Mouse (Mus musculus): ENCODE data around the gene Ror1. TPM values are rescaled to one million over a fixed set of nuclear protein-coding genes. Genes with fewer than 3 reads are reported as not detected.

The Ror1 gene
- polyA plus RNA-seq, 1 experiment = 0.12 TPM

DNA sequence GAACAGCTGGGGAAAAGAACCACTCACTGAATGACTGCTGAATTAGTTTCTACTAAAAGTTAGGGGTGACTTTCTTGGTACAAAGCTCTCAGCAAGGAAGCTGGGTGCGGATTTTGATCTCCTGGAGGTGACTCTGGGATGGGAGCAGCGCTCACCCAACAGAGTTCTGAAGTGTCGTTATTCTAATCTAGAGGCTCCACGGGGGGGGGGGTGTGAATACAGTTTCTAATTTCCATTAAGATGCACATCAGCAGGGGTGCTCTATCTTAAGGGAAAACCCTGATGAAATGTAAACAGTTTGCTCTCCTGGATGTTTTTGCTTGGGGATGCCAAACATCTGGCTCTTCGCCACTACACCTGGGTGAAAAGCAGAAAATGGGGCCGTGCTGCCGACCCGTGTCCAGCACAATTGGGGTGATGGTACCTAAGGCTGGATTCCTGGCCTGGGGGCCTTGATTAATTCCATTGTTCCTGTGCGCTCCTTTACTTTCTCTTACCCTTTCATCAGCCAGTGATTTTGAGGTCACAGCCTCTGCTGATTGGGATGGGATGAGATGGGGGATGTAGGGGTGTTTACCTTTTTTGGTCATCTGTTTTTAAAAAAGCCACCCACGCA lies 1.9 kb downstream of the Ror1 start:
- Histone ChIP-seq H3K27ac (ENCODE audit: control insufficient read depth, insufficient read depth, low read depth, low read length) (no peak overlapping the region), H3K4me1 (ENCODE audit: control insufficient read depth, insufficient read depth, low read length) (peaks cover 19% of the 10 kb centered on the region), H3K36me3 (ENCODE audit: control insufficient read depth, insufficient read depth, low read length) (no peaks in the 10 kb centered on the region), H3K4me3 (ENCODE audit: control insufficient read depth, low read depth, low read length) (no peak overlapping the region), H3K27me3 (ENCODE audit: control insufficient read depth, insufficient read depth, low read length) (no peaks in the 10 kb centered on the region)
- TF ChIP-seq CTCF (IDR thresholded peaks at IDR 0.05; ENCODE audit: control insufficient read depth, insufficient read depth, insufficient replicate concordance, low read depth, low read length) = no peak
- TF ChIP-seq POLR2A (IDR thresholded peaks at IDR 0.05; ENCODE audit: control insufficient read depth, low read depth, low read length) = no peak

DNA sequence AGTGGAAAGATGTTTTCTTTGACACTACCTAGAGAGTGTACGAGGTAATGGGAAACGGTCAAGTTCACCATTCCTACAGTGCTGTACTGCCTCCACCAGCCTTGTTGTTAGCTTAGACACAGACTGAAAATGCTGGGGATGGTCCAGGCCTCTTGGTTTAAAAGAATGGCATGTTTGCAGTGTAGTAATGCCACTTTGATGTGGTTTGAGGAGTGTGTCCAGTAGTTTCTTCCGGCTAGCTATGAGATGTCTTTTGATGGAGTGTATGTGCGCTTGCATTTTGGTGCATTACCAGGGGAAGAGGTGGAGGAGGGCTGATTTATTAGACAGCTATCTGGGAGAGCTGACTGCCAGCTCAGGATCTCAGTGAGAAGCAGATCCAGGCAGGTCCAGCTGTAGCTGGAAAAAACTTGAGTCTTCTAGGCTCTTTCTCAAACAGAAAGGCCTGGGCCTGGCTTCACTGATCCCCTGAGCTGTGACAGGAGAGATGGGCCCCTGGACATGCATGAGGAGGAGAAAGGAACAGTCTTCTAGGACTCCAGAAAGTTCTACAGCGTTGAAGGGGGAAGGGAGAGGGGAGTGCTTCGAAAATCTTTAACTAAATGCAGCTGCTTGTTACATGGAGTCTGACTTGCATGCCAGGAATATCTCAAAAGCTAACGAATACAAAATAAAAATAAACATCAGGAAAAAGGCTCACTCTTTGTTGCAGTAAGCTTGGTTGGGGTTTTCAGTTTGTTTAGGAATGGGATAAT lies 5.7 kb downstream of the Ror1 start:
- H3K27ac ChIP-seq (ENCODE audit: control insufficient read depth, insufficient read depth, low read depth, low read length) = no peak overlapping the region
- TF ChIP-seq POLR2A (IDR thresholded peaks at IDR 0.05; ENCODE audit: control insufficient read depth, low read depth, low read length) (no peak), CTCF (IDR thresholded peaks at IDR 0.05; ENCODE audit: control insufficient read depth, insufficient read depth, insufficient replicate concordance, low read depth, low read length) (no peak)
- peaks cover 12% of the 10 kb centered on the region for H3K4me1 ChIP-seq (ENCODE audit: control insufficient read depth, insufficient read depth, low read length)
- no peaks in the 10 kb centered on the region for H3K36me3 ChIP-seq (ENCODE audit: control insufficient read depth, insufficient read depth, low read length)
- H3K4me3 ChIP-seq (ENCODE audit: control insufficient read depth, low read depth, low read length) = no peak overlapping the region
- H3K27me3 ChIP-seq (ENCODE audit: control insufficient read depth, insufficient read depth, low read length) = no peaks in the 10 kb centered on the region

DNA sequence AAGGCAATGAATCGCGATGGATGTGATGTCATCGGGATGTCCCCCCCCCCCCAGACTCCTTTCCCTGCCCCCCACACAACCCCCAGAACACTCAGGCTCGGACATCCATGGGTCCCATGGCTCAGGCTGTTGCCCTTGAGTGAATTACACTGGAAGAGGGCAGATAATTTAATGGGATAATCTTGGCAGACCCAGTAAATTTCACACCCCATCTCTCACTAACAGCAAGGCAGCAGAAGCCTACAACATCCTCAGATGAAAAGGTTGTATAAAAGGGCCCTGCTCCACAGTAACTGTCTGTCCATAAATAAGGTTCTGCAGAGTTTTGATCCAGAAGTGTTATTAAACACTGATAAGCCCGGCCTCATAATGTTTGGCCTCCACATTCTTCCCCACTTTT lies 6.3 kb downstream of the Ror1 start:
- H3K27ac ChIP-seq (ENCODE audit: control insufficient read depth, insufficient read depth, low read depth, low read length) = no peak overlapping the region
- no peaks in the 10 kb centered on the region for H3K36me3 ChIP-seq (ENCODE audit: control insufficient read depth, insufficient read depth, low read length)
- TF ChIP-seq CTCF (IDR thresholded peaks at IDR 0.05; ENCODE audit: control insufficient read depth, insufficient read depth, insufficient replicate concordance, low read depth, low read length) = no peak
- TF ChIP-seq POLR2A (IDR thresholded peaks at IDR 0.05; ENCODE audit: control insufficient read depth, low read depth, low read length) = no peak
- H3K4me3 ChIP-seq (ENCODE audit: control insufficient read depth, low read depth, low read length) = no peak overlapping the region
- no peaks in the 10 kb centered on the region for H3K27me3 ChIP-seq (ENCODE audit: control insufficient read depth, insufficient read depth, low read length)
- H3K4me1 ChIP-seq (ENCODE audit: control insufficient read depth, insufficient read depth, low read length) = peaks cover 6% of the 10 kb centered on the region

DNA sequence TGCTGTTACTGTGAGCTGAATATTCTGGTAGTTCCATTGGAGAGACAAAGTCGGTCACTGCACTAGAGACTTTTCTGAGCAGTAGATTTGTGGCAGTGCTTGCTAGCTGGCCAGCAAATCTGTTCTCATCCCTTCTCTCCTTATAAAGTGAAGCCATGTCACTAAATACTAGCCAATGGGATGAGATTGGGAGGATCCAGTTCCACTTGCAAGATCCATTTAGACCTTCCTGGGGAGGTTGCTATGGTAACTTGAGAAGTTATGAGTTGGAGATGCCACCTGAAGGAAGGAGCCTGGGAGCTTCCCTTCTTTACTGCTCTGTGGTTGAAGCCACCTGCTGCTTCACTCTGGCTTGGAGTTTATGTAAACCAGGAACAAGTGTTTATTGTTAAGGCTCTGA lies 8.7 kb downstream of the Ror1 start:
- no peak overlapping the region for H3K27ac ChIP-seq (ENCODE audit: control insufficient read depth, insufficient read depth, low read depth, low read length)
- no peaks in the 10 kb centered on the region for H3K4me1 ChIP-seq (ENCODE audit: control insufficient read depth, insufficient read depth, low read length)
- H3K36me3 ChIP-seq (ENCODE audit: control insufficient read depth, insufficient read depth, low read length) = no peaks in the 10 kb centered on the region

DNA sequence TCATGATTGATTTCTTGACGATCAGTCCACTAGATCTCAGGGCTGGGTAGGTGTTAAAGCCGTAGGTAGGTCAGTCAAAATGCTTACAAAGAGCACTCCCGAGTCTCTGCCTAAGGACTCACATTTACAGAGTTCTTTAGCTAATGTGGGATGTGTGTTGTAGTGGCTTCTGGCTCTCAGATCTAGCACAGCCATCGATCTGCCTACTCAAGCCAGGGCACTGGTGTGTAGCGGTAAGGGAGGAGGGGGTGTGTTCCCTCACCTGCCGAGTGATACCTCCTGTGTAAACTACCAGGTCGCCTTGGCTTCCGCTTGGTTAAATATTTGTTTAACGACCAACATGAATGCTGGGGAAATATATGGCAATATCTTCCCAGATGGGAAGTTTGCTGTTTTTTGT lies 12.0 kb downstream of the Ror1 start:
- Histone ChIP-seq H3K36me3 (ENCODE audit: control insufficient read depth, insufficient read depth, low read length) (no peaks in the 10 kb centered on the region), H3K27ac (ENCODE audit: control insufficient read depth, insufficient read depth, low read depth, low read length) (no peak overlapping the region), H3K4me1 (ENCODE audit: control insufficient read depth, insufficient read depth, low read length) (no peaks in the 10 kb centered on the region), H3K4me3 (ENCODE audit: control insufficient read depth, low read depth, low read length) (no peak overlapping the region), H3K27me3 (ENCODE audit: control insufficient read depth, insufficient read depth, low read length) (no peaks in the 10 kb centered on the region)
- no peak for TF ChIP-seq POLR2A (IDR thresholded peaks at IDR 0.05; ENCODE audit: control insufficient read depth, low read depth, low read length)
- TF ChIP-seq CTCF (IDR thresholded peaks at IDR 0.05; ENCODE audit: control insufficient read depth, insufficient read depth, insufficient replicate concordance, low read depth, low read length) = no peak

More for the DNA sequence above, 8.7 kb downstream of the Ror1 start:
- TF ChIP-seq POLR2A (IDR thresholded peaks at IDR 0.05; ENCODE audit: control insufficient read depth, low read depth, low read length) (no peak), CTCF (IDR thresholded peaks at IDR 0.05; ENCODE audit: control insufficient read depth, insufficient read depth, insufficient replicate concordance, low read depth, low read length) (no peak)
- Histone ChIP-seq H3K27me3 (ENCODE audit: control insufficient read depth, insufficient read depth, low read length) (no peaks in the 10 kb centered on the region), H3K4me3 (ENCODE audit: control insufficient read depth, low read depth, low read length) (no peak overlapping the region)

DNA sequence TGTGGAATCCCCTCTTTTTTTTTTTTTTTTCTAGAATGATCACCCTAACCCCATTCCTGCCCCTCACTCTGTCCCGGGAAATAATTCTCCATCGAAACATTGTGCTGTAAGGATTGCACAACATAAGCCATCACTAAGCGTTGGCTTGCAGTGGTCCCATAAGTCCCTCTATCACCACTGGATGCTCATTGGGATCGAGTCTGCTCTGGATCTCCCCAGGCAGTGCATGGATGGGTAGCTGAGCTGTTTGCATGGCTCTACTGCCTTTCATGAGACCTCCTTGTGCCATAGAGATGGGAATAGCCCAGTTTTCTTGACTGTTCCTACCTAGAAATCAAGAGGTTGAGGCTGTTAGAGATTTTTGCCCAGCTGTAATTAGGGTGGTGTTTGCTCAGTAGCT lies 13.0 kb downstream of the Ror1 start:
- H3K27ac ChIP-seq (ENCODE audit: control insufficient read depth, insufficient read depth, low read depth, low read length) = no peak overlapping the region
- no peak for TF ChIP-seq POLR2A (IDR thresholded peaks at IDR 0.05; ENCODE audit: control insufficient read depth, low read depth, low read length)
- no peak for TF ChIP-seq CTCF (IDR thresholded peaks at IDR 0.05; ENCODE audit: control insufficient read depth, insufficient read depth, insufficient replicate concordance, low read depth, low read length)
- H3K4me1 ChIP-seq (ENCODE audit: control insufficient read depth, insufficient read depth, low read length) = no peaks in the 10 kb centered on the region
- H3K27me3 ChIP-seq (ENCODE audit: control insufficient read depth, insufficient read depth, low read length) = no peaks in the 10 kb centered on the region
- no peak overlapping the region for H3K4me3 ChIP-seq (ENCODE audit: control insufficient read depth, low read depth, low read length)
- no peaks in the 10 kb centered on the region for H3K36me3 ChIP-seq (ENCODE audit: control insufficient read depth, insufficient read depth, low read length)

DNA sequence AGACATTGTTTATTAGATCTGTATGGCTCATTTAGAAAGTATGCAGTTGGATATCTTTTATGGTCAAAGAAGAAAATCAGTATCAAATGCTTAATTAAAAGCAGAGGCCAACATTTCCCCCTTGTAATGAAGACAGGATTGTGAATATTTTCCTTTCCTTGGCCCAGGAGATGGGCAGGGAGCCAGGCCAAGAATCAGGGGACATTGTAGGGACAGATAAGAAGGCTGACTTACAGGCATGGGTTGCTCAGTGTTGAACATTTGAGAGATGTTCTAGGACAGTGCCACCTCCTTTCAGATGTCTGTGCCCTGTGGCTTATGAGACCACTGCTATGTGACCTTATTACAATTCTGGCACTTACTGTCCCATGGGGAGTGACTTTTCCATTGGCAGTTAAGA lies 18.6 kb downstream of the Ror1 start:
- Histone ChIP-seq H3K4me1 (ENCODE audit: control insufficient read depth, insufficient read depth, low read length) (no peaks in the 10 kb centered on the region), H3K27ac (ENCODE audit: control insufficient read depth, insufficient read depth, low read depth, low read length) (no peak overlapping the region), H3K4me3 (ENCODE audit: control insufficient read depth, low read depth, low read length) (no peak overlapping the region), H3K36me3 (ENCODE audit: control insufficient read depth, insufficient read depth, low read length) (no peaks in the 10 kb centered on the region), H3K27me3 (ENCODE audit: control insufficient read depth, insufficient read depth, low read length) (no peaks in the 10 kb centered on the region)
- TF ChIP-seq POLR2A (IDR thresholded peaks at IDR 0.05; ENCODE audit: control insufficient read depth, low read depth, low read length) (no peak), CTCF (IDR thresholded peaks at IDR 0.05; ENCODE audit: control insufficient read depth, insufficient read depth, insufficient replicate concordance, low read depth, low read length) (no peak)
